Mouse (Mus musculus) spleen, postnatal 14 days (tissue): ENCODE data around the gene Defb35.
"Not testable (repeated sequence)": the region's sequence is repeated elsewhere in the genome, so short reads cannot be mapped to it uniquely, and the experiment has no call there.

Experiments used
- DNase-seq, 2 experiments: peaks; one replicate each; pipeline ENCODE4 v3.0.0; 2021 to 2022; ENCODE audit warnings: low spot score in 2 of 2

Defb35 gene

DNA sequence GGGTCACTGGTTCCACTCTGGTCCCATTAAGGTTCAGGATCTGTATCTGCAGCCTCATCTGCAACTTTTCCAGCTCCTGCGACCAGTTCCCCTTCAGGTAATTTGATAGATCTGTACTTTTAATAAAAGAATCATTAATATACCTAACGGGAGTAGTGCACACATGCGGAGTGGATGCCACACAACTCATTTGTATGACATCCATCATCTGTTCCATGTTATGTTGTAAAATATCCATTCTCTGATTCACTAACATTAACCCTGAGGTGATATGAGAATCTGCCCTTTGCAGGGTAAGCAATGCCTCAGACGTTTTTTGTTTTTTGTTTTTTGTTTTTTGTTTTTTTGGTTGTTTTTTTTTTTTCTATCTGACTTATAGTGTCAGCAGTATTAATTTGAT lies at the start of gene Defb35:
TSS of gene Defb35 (plus strand) at position 301 of the 400 bp plus-strand sequence.
- DNase-seq: not testable (repeated sequence)

DNA sequence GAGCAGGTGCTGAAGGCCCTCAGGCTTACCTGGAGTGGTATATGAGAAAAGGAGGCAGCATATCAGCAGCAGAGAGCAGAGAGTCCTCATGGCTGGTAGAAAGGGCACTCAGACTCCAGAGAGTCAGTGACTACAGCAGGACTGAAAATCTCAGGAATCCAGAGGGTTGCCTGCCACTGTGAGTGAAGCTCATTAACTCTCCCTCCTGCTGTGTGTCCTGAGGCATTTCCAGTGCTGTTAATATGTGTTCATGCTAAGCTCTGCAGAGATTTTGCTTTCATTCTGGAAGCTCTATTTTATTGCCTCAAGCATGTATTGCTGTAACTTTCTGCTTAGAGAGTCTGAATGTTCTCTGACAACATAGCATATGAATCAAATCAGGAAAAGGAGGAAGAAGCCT lies 31.9 kb upstream of the Defb35 start, which contains the start of gene Defb11:
TSS of gene Defb11 (minus strand) at position 123 of the 400 bp plus-strand sequence.
- DNase-seq: not testable (repeated sequence)

DNA sequence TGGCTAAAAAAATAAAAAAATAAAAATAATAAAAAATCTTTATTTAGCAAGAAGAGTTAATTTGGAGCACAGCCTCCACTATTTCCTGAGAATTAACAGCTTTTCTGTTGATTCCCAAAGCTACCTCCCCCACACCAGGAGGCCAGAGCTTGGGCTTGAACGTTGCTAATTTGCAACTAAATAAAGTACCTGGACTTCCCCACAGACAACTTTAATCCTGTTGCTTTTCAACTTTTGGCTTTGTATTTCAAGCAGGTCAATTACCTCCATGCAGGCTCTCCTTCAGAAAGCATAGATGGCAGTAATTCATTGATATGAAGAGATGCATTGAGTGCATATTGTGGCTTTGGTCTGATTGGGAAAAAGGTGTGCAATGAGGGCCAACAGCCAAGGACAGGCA lies 26.2 kb upstream of the Defb35 start:
- no peak for DNase-seq

DNA sequence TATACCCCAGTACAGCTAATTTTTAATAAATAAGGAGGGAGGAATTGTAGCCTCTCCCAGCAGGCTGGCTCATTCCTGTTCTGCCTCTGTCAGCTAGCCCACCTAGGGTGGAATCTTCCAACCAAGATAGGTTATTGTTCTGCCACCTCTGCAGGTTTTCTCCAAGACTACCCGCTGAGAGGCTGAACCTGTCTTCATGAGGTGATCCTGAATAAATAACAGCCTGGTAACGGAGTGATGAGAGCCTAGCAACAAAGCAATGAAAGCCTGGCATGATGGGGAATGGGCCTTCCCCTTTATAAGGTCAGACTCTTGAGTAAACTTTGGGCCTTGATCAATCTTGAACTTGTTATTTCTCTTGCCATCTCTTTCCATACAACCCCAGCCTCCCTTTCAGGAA lies 25.6 kb upstream of the Defb35 start:
- no peak for DNase-seq

DNA sequence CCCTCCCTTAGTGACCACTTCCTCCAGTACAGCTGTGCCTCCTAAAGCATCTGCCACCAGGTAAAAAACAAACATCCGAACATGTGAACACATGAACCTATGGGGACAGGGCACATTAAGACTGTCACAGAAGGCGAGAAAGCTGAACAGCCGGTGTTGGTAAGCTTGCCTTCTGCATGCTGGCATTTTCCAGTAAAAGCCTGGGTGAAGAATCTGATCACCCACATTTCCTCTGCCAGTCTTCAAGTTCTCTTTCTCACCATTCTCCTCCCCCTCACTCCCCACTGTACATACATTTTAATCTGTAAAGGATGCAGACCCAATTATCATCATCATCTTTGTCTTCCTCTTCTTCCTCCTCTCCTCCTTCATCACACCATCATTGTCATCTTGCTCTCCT lies 22.5 kb upstream of the Defb35 start:
- DNase-seq: no peak

DNA sequence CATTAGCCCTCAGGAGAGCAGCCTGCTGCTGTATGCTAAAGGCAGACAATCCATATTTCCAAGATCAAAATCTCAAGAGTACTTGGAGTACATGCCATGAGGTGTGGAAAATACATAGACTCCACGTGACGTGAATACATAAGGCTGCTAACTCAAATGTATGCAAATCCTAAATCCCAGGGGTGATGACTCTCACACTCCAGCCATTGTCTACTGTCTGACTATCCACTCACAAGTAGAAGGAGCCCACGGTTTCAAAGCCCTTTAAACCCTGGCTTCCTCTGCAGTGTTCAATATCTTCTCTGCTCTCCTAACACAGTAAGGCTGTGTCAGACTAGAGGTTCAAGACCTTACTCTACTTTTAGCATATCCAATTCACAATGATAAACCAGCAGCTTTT lies 7.4 kb upstream of the Defb35 start:
- DNase-seq: not testable (repeated sequence)

DNA sequence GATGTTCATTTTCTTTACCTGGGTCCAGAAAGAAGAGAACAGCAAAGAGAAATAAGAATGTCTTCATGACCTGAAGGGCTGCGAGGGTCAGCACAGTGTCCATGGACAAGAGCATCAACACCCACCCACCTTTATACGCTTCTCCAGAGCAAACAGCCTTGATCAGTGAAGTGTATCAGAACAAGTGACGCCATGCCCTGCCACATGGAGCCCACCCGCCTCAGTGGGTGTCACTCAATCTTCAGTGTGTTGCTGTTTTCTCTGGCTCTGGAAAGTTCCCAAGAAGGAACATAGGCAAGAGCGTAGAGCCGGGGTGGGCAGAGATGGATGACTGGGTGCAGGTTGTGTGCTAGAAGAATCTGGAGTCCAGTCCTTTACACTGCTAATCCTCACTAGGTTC lies 5.5 kb upstream of the Defb35 start, which contains the start of gene Defb15:
TSS of gene Defb15 (minus strand) at position 101 of the 400 bp plus-strand sequence.
- DNase-seq: no peak

DNA sequence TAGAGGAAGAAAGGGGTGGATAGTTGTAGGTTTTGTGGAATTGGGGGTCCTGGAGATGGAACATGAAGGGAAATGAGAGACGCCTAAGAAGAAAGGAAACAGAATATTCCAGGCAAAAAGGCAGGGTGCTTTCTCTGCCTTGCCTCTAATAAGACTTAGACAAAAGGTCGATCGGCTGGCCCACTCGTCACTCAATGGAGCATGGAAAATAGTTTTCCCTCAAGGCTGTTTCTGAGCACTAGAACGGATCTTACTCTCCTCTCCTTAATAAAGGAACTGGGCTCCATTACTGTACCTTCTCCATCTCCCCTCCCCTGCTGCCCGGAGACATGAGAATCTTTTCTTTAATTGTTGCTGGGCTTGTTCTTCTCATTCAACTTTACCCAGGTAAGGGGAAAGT lies 8.3 kb downstream of the Defb35 start, which contains the start of gene Defb13:
TSS of gene Defb13 (plus strand) at position 301 of the 400 bp plus-strand sequence.
- DNase-seq: no peak

DNA sequence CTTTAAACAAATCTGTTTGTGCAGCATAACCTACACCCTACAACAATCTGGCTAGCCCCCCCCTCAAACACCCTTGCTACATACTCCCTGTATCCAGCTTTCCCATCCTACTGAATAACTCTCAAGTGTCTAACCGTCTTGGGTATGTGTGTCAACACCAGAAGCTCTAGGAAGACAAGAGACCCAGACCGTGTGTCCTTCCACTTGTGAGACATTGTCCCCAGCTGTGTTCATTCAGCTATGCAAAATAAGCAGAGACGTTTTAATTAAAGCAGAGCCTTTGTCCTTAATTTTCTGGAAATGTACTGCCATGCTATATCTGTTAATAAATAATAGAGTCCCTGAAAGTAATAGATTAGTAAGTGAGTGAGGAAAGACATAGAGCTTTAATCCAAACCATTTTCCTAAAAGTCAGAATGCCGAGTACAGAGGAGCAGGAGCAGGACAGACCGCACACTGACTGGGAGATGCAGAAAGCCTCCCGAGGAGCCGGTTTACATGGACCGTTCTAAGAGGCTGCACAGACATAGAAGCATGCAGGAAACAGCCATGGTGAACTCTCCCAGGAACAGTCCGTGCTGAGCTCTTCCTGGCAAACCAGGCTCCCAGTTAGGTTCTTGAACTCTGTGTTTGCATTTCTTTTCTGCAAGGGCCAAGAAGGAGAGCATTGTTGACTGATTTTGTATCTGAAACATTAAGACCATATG lies 9.3 kb downstream of the Defb35 start:
- DNase-seq: no peak

DNA sequence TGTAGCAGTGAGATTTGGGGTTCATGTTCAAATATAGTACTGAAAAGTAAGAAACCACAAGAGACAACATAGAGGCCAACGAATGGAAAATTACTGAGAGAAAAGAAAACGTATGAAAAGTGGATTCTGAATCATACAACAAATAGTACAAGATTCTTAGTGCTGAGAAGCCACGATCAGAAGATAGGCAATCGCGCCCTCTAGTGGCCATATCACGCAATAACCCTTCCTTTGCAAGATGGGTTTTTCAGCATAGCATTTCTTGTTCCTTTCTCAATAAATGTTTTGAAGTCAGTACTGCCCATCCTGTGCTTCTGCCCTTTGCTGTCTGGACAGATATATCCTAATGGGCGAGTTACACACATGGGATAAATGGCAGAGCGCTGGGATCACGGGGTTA lies 17.2 kb downstream of the Defb35 start:
- DNase-seq: peak in 1 of 2 experiments; percentile 1

DNA sequence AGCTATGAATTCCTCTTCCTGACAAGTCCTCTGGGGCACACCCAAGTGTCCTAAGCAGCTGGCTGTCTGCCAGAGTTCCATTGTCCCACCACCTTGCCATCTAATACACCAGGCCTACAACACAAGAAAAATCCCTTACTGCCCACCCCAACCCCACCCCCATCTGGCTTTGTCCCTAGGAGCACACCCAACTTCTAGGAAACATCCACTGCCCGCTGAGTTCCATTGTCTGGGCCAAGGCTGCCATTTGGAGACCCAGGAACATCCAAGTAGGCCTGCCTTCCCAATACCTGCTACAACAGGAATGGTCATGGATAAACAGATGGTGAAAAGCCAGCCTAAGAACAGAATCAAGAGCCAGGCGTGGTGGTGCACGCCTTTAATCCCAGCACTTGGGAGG lies 18.2 kb downstream of the Defb35 start:
- no peak for DNase-seq

DNA sequence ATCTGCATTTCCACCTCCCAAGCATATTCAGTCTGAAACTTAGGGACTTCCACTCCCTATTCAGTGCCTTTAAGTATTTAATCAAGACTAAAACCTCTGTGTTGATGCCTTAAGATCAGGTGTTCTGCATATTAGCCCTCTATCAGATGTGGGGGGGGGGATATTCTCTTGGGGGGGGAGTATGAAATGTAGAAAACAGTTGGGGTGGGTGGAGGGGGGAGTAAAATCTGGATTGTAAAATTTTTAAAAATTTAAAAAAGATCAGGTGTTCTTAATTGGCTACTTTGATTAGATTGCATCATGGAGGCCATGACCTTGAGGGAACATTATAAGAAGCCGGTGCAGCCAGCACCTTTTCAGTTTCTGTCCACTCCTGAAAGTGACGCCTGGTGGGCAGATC lies 20.3 kb downstream of the Defb35 start, which contains the start of gene Fam90a1a:
TSS of gene Fam90a1a (plus strand) at position 301 of the 400 bp plus-strand sequence.
- DNase-seq: no peak

DNA sequence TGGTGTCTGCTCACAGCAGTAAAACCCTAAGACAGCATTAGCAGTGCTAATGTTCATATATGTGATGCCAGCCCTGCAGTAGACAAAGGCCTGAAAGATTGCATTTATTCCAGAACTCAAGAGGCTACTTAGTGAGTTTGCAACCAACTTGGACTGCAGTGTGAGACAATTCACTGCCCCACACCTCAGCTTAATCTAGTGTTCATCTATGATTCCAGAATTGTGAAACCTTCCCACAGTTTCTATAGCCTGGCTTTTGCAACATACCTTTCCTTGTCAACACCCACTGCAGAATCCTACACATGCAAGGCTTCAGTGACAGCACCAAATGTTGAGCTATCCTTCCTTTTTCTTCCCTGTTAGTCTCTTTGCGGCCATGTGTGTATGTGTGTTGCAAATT lies 28.5 kb downstream of the Defb35 start:
- DNase-seq: no peak

DNA sequence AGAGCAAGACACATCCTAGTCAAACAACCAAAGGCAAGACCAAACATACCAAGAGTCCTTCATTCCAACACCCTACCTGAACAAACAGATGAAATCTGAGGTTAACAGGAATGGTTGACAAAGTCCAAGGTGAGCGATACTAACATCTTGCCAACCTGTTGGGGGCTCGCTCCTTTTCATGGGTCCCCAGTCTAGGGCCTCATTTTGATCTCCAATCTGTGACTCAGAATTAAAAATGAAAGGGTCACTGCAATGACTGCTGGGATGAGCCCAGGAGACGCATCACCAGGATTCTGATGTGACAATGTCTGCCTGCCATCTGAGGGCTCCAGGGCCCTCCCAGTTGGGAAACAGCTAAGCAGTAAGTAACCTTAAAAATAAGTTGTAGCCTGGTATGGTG lies 31.3 kb downstream of the Defb35 start, which contains the start of gene Ccdc70:
TSS of gene Ccdc70 (plus strand) at position 301 of the 400 bp plus-strand sequence.
- DNase-seq: no peak

DNA sequence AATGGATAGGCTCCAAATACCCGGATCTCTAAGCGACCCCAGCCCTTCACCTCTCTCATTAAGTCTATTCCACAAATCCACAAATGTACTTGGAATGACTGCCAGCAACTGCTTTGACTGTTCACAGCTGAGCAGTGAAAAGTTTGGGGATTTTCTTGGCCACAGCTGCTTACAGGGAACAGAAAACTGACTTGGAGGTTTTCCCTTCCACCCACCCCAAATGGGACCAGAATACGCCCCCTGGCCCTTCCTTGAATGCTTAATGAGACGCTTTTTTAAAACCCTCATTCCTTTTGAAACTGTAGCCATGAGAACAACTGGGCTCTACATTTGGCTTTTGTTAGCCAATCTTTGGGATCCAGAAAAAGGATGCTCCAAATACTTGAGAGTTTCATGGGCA lies 40.0 kb downstream of the Defb35 start:
- no peak for DNase-seq

DNA sequence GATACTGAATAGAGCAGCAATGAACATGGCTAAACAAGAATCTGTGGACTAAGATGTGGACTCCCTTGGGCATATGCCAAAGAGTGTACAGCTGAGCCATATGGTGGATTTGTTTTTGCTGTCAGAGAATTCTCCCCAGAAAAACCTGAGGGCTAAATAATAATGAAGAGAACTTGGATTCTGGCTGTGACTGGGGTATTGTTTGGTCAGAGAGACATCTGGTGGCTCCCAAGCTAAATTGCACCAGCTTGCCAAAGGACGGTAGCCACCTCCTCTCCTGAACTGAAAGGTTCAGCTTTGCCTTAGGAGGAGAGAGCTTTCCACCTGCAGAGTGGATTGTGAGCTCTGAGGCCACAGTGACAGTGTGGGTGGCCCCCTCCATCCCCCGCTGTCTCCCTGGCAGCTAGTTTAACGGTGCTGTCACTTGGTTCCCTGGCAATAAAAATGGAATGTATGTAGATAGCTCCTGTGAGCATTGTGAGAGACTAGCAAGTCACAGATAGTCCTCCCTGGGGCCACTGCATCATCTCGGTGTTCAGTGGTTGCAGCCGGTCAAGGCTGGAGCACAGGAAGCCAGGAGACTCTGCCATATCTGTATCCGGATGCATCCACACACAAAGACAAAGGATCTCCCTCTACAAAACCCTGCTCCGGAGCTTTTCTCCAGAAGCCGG lies 43.6 kb downstream of the Defb35 start:
- no peak for DNase-seq
